Mouse (Mus musculus) liver, embryonic 14.5 days (tissue): ENCODE results near the gene Ncapg.

Experiments
- CTCF ChIP-seq: IDR thresholded peaks from 2 replicates; pipeline ENCODE4 v1.5.1; 2016; ENCODE audit warnings: antibody characterized with exemption, low read depth, control low read depth
- EP300 ChIP-seq: IDR thresholded peaks from 2 replicates; pipeline ENCODE4 v1.6.1; 2016; ENCODE audit warnings: antibody characterized with exemption, low read depth

- no peak for TF ChIP-seq CTCF
- TF ChIP-seq EP300 = no peak
Observed at GRCm38 (mm10) chr5:45621511-45621910, 48.2 kb upstream of the Ncapg start.
